Mouse (Mus musculus) T-helper 1 cell (primary cell): ENCODE results near the gene Fgf8.

ENCODE experiments used
- in situ Hi-C: fragments of 300-600 bp; cut with MboI, MseI; formaldehyde crosslinking; loops from one replicate; pipeline ENCODE4 v1.15.1; 2025; ENCODE audit warnings: high pct_unique_total_duplicates

Fgf8 gene

DNA sequence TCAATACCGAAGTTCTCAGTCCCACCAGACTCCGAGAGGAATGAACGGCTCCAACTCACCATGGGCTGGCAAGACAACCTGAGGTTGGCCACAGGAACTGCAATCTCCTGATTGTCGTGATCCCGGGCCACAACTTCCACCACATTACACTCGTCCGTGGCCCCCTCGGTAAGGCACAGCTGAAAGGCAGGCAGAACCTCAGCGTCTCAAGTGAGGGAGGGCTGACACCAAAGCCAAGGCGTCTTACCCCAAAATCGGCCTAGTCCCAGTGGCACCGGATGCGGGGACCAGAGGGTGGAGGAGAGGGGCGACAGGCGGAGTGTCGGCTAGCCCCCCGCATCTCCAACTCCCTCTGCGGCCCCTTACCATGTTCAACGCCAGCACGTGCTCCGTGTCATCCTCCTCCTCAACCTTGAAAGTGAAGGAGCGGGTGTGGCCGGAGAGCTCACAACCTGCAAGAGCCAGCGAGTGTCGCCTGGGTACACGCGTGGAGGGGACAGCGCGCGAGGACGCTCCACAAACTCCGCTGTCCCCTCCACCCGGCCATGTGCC, 6.1 kb upstream of the Fgf8 start:
- in situ Hi-C loops, result loop anchor here (5.0 kb wide), 1 partner anchor 176 kb away; no protein-coding TSS in a partner anchor

DNA sequence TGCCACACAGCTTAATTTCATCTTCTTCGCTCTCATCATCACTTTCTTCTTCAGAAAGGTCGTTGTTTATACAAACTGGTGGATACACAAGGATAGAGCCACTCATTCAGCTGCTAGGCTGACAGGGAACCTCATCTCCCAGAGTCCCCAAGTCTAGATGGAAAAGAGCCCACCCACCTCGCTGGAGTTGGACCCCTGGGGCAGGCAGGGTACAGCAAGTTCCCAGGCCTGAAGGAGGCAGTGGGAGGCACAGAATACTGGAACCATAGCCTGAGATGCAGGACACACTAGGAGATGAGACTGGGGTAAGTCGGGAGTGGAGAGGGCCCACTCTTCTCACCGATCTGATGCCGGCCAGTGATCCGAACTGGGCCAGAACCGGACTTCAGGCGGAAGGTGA, 5.5 kb upstream of the Fgf8 start:
- in situ Hi-C loops, result loop anchor here (5.0 kb wide), 1 partner anchor 176 kb away; no protein-coding TSS in a partner anchor

DNA sequence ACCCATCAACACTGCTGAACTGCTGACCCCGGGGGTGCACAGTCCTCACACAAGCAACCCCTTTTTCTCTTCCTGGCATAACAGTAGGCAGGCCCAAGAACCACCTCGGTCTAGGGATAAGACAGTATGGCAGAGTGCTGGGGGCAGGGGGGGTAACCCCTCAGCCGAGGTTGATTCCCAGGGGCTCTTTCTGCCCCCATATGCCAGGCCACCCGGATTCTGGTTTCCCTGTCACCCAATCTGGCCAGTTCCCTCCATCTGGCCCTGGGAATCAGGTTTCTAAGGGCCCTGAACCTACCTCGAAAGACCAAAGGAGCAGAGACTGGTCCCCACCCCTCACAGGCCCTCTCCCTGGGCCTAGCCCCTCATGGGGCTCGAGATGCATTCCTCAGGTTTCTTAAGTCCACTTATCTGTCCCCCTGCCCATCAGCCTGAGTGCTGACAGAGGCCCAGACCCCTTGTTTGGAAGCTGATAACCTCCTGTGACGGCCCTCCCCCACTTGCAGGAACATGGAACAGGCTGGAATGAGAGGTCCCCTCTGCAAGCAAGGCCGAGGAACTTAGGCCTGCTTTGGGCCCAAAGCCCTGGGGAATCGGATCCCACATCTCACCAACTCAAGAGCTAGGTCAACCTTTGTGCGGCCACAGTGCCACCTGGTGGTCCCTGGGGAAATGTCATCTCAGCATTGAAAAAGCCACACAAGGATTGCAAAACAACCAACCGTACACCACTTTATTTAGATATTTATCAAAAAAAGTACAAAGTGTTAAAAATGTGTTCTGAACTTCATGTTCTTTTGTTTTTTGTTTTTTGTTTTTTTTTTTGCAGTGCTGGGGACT, 4.5 kb upstream of the Fgf8 start:
- in situ Hi-C loops, result loop anchor here (5.0 kb wide), 1 partner anchor 175 kb away; no protein-coding TSS in a partner anchor

DNA sequence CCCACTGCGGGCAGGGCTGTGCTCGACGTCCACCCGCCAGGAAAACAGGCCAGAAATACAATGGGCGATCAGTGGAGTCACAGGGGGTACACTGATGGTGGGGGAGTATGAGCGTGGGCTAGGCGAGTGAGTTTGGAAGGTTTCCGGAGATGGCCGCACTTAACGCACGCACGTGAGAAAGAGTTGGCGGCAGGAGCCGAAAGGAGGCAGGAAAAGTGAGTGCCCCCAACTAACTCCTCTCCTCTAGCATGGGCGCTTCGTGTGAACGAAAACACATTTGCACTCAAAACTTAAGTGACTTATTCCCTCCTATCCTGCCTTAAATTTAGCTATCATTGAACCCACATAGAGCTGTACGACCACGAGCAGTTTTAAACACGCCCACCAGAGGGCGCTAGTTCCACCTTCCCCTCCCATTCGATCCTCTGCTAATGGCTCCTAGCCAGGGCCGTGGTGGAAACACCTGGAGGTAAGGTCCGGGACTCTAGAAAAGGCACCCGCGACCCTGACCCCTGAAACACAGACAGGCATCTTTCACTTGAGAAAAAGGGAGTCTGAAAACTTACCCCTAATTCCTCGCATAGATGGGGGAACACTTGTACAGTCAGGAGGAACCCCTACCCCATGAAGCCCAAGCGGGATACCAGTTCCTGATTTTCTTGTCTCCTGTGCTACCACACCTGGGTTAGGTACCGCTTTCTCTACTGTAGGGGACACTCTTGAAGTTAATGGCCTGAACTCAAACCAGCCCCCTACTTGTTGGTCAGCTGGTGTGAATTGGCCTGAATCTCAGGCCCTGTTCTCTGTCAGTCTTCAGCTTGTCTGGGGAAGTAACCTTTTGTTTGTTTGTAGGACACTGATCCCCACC, 3.7 kb upstream of the Fgf8 start:
- in situ Hi-C loops, result loop anchor here (5.0 kb wide), 1 partner anchor 174 kb away; no protein-coding TSS in a partner anchor

DNA sequence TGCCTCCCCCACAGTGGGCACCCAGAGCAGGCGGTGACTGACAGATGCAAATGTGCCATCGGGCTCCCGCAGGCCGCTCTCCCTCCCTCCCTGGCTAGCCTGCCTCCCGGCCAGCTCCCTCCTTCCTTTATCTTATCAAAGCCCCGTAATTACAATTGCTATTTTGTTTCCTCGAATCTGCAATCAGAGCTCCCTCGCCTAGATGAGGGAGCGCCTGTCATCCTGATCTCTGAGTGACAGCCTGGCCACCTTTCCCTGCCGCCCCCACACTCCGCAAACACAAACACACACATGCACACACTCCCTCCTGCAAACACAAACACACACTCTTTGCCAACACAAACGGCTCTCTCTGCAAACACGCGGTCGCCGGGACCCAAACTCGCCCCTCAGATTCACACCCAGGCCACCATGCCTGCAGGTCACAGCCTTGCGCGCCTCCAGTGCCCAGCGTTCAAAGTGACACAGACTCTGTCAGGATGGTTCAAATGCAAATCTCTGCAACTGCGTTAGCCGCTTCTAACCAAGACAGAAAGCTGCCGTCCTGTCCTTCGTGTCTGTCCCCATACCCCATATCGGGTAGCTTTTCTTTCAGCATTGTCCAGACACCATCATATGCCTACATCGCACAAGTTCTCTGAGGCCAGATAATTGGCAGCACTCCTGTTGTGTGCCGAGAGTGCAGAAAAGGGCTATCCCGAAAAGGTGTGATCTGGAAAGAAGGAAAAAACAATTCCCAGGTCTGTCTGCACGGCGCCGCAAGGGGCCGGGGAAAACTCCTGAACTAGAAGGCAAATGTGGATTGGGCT, 2.8 kb upstream of the Fgf8 start:
- in situ Hi-C loops, result loop anchor here (5.0 kb wide), 1 partner anchor 173 kb away; no protein-coding TSS in a partner anchor

DNA sequence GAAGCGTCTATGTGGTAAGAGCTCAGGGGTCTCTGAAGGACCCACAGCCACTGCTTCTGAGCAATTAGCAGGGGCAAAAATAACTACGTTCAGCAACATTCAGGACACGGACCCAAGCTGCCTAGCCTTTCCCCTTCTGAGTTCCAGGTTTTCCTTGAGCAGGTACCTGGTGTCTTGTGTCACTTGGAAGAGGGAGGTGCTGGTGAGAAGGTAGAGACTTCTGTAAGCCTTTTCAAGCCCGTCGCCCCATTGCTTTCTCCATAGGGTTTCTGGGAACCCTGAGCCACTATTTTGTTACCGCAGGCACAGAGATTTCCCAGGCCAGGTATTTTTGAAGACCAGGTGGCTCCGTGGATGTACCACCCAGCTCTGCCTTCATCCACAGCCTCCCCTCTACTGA, 904 bp upstream of the Fgf8 start:
- in situ Hi-C loops, result loop anchor here (5.0 kb wide), 1 partner anchor 501 kb away; no protein-coding TSS in a partner anchor

DNA sequence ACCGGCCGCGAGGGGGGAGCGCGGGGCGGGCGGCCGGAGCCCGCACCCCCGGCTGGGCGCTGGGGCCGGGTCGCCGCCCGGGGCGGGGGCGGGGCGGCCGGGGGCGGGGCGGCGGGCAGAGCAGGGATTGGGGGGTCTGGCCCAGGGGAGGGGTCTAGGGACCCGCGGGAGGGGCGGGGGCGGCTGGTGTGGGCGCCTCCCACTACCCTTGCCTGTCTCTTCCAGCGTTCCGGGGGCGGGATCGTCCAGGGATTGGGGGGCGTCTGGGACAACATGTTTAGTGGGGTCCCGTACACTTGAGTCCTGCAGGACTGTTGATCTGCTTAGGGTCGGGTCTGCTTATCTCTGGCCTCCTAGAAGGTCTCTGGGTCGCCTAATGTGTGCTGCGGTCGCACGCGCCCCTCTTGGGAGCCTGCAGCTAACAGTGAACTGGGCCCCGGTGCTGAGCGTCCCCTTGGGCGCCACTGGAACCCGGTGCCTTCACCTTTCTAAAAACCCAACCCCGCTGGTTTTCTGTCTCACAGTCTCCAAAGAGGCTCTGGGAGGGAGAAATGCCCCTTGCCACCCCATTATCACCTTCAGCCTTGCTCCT, 365 bp upstream of the Fgf8 start:
- in situ Hi-C loops, result loop anchor here (5.0 kb wide), 1 partner anchor 501 kb away; no protein-coding TSS in a partner anchor

DNA sequence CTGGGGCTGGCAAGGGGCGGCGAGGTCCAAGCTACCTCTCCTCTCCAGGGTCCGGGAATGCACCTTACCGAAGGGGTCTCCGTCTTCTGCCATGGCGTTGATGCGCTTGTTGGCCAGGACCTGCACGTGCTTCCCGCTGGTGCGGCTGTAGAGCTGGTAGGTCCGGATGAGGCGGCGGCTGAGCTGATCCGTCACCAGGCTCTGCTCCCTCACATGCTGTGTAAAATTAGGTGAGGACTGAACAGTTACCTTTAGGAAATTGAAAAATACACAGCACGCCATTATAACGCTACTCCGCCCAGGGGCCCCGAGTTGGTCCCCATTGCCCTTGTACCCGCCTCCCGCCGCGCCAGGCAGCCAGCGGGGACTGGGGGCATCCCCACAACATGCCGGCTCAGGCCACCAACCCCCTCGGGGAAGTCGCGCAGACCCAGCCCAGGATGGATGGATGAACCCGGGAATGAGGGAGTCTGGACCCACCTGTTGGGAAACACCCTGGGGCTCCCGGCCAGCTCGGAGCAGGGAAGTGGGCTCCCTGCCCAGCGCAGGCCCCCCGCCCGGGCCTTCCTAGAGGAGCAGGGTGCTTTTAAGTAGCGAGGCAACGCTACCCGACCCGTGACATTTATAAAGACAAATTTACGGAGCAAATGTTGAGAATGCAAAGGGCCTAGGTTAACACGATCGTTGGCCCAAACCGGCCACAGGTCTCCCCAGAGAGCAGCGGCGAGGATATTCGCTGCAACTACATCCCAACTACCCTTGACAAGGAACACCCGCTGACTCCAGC, 1.1 kb downstream of the Fgf8 start:
- in situ Hi-C loops, result loop anchor here (5.0 kb wide), 1 partner anchor 499 kb away; no protein-coding TSS in a partner anchor

DNA sequence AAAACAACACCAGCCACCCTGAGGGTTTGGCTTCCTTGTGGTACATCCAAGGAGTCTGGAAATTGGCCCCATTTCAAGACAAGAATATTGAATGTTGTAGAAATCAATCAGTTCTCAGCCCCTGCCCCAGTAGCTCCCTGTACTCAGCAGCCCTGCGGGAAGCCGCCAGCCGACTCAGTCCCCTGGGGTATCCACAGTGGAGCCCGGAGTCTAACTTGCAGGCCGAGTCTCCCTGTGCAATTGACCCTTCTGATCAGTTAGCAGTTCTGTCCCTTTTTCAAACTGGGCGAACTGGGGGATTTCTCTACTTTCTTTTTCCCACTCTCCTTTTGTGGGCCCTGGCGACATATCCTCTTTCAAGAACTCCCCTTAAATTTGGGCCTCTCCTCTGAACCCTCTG, 1.9 kb downstream of the Fgf8 start:
- in situ Hi-C loops, result loop anchor here (5.0 kb wide), 1 partner anchor 499 kb away; no protein-coding TSS in a partner anchor

DNA sequence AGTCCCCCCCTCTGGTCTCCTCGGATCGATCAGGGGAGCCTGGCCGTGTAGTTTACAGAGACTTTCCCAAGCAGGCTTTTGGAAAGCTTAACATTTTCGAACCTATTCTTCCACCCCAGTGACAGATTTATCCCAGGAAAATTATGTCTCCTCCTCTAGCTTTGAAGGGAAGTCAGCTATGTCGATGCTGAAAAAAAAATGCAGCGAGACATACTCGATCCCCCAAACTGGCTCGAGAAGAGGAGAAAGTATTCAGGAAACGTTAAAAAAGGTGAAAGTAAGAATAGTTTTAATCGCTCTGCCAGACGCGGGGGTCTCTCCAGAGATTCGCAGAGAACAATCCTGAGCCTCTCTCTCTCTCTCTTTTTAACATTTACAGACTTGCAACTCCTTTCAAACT, 2.5 kb downstream of the Fgf8 start:
- in situ Hi-C loops, result loop anchor here (5.0 kb wide), 1 partner anchor 498 kb away; no protein-coding TSS in a partner anchor

DNA sequence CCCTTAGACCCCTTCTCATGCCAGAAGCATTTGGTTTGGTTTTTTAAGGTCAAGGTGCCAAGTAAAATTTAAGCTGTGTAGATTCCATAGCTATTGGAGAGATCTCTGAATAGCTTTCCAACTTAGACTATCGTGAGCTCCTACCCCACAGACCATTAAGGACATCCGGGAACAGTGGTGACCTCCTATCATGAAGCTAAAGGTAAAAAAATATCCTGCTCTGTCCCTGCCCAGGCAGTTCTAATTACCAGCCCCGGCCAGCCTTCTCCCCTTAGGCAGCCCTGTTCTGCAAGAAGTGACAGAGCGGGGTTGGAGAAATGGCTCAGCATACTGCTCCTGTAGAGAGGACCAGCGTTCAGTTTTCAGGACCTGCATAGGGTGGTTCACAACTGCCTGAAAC, 4.2 kb downstream of the Fgf8 start:
- in situ Hi-C loops, result no loop called here

DNA sequence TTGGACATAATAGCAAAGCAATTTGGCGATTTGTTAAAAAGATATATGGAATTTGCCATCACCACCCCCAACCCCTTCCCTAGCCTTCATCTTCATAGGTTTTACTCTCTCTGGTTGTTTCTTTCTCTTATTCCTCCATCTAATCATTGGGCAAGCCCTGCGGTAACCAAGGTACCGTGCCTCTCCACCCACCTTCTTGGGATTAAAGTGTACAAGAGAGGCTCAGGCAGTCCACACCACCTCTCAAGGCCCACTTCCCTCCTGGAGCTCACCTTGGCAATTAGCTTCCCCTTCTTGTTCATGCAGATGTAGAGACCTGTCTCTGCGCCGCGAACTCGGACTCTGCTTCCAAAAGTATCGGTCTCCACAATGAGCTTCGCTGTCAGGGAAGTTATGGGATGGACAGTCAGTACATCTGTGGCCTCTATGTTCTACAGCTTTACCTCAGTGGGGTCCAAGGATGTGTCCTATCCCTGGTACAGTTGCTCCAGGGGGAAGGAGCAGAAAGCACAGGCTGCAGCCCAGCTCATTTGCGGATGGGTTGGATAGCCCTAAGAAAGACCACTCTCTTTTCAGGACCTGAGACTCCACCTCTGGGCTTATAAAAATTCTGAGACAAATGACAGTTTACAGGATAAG, 4.8 kb downstream of the Fgf8 start:
- in situ Hi-C loops, result no loop called here

DNA sequence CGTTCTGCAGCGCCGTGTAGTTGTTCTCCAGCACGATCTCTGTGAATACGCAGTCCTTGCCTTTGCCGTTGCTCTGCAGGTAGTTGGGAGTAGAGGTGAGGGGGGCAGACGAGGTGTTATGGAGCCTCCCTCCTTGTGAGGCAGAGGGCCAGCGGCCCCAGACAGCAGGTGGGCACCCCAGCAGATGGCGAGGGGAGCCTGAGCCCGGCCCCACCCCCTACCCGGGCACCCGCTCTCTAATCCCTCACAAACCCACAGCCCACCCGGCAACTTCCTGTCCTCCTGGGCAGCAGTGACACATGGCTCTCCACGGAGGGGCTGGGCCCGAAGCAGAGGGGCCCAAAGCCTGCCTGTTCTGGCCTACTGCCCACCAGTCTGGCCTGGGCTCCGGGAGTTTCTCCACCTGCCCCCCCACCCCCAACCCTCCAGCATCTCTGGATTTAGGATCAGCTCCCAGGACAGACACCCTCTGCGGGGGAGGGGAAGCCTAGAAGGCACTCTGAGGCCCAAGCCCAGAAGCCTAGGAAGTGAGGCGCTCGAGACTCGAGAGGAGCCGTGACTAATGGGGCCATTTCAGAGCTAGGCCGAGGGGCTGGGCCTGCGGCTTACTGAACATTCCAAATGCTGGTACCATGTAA, 5.4 kb downstream of the Fgf8 start:
- in situ Hi-C loops, result no loop called here

DNA sequence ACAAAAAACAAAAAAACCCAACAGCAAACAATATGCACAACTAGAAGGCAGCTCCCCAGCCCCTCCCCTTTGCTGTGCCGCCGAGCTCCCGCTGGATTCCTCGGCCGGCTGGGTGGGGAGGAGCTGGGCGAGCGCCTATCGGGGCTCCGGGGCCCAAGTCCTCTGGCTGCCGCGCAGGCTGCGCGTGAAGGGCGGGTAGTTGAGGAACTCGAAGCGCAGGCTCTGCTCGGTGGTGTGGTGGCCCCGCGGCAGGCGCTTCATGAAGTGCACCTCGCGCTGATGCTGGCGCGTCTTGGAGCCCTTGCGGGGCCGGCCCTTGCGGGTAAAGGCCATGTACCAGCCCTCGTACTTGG, 5.9 kb downstream of the Fgf8 start:
- in situ Hi-C loops, result no loop called here

DNA sequence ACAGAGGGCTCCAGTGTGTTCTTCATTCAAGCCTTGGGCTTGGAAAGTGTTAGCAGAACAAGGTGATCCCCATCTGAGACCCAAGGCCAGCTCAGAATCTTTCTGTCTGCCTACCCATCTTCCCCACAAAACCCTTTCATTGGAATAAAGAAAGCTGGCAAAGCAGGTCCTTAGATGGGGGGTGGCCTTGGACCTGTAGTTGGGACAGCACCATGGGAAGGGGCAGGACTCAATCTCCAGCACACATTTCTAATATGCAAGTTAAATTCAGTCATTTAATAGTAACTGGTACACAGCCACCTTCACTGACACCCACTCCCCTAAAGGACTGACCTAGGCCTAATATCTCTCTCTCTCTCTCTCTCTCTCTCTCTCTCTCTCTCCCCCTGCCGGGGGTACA, 6.5 kb downstream of the Fgf8 start:
- in situ Hi-C loops, result no loop called here

DNA sequence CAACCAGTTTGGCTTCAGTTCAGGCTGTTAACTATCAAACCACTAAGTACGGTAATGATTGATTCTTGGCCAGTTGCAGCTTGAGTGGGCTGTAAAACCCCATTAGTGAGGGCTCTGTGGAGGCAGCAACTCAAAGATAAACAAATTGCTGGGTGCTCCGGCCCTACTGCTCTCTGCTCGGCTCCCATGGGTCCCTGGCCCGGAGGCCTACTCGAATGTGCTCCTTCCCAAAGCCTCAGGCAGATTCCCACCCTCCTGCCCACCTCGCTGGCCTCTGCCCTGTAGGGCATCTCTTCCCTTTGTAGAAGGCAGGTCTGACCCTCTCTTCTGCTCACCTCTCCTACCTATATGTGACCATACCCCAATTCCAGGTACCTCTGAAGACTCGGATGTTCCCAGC, 8.0 kb downstream of the Fgf8 start:
- in situ Hi-C loops, result no loop called here

DNA sequence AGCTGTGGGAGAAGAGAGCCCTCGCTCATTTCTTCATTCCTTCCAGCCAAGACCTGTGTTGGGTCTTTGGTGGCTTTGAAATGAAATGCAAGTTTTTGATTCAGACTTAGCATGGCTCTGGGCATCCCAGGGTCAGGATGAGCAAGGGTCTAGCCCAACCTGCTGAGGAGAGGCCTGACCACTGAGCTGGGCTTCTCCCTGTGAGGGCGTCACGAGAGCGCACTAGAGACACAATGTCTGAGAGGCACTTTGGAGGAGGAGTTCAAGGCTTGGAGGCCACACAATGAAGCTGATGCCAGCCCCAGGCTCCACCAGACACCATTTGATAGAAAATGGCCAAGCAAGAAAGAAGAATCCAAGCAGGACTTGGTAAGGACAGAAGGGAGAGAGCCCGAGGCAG, 8.5 kb downstream of the Fgf8 start:
- in situ Hi-C loops, result no loop called here

DNA sequence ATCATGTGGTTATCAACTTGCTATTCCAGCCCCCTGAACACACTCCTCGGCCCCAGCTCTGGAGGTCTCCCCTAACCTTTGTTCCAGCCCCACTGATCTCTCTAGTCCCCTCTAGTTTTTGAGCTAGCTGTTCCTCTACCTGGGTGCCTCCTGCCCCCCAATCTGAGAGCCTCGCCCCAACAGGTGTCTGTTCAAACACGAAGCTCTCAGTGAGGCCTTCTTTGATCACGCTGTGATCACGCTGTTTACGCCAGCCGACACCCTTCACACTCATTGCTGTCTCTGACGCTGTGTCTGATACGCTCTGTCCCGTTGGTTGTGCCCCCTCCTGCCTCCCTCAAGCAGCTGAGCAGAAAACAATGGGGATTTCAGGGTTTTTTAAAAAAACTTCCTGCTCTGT, 9.2 kb downstream of the Fgf8 start:
- in situ Hi-C loops, result no loop called here

DNA sequence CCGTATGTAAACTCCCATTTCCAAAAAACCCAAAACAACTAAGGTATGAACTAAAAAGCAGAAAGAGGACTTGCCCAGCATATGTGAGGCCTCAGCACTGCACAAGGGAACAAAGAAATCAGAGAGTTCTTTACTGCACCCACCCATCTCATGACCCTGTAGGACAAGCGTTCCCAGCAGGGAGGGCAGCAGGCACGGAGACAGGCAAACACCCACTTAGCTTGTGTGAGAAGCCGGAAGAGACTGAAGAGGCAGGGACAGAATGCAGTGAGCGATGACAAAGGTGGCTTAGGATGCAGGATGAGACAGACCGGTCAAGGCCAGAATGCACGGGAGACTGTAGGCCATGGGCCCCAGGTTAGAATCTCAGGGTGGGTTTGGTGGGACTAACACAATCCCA, 11.1 kb downstream of the Fgf8 start:
- in situ Hi-C loops, result no loop called here
